Mouse (Mus musculus) midbrain, postnatal 0 days (tissue): ENCODE measurements at regions not wholly inside any gene's neighbourhood (a gene's known extent, or its start where the extent isn't known, plus 50 kb on each side); places are given as distances from the start of the nearest gene placed in this dataset.

ENCODE experiments used
- ATAC-seq: fragments of 200-750 bp; cut with Nextera tagmentation; 2 replicates; pipeline ENCODE4 v1.8.0; 2017; ENCODE audit warnings: moderate number of reproducible peaks, mild to moderate bottlenecking, moderate TSS enrichment, moderate library complexity; ENCODE audit not compliant: low FRiP score
- DNase-seq: peaks from one replicate; pipeline ENCODE4 v3.0.0-alpha.2; 2015; ENCODE audit warnings: low spot score
- H3K27ac ChIP-seq: fragments of 300-500 bp; sonication (generic); 2 replicates; pipeline ENCODE4 v1.5.1; 2014; ENCODE audit warnings: low read depth, mild to moderate bottlenecking, low read length, mixed read lengths
- H3K27me3 ChIP-seq: fragments of 300-500 bp; sonication (generic); 2 replicates; pipeline ENCODE4 v1.6.1; 2014; ENCODE audit warnings: low read length, control low read depth, mixed read lengths; ENCODE audit not compliant: insufficient read depth
- H3K36me3 ChIP-seq: fragments of 300-500 bp; sonication (generic); 2 replicates; pipeline ENCODE4 v1.6.1; 2014; ENCODE audit warnings: low read length, control low read depth, mixed read lengths; ENCODE audit not compliant: insufficient read depth
- H3K4me1 ChIP-seq: fragments of 300-500 bp; sonication (generic); 2 replicates; pipeline ENCODE4 v1.6.1; 2014; ENCODE audit warnings: mild to moderate bottlenecking, control low read depth, antibody characterized with exemption, low read length, mixed read lengths; ENCODE audit not compliant: insufficient read depth
- H3K4me2 ChIP-seq: fragments of 300-500 bp; sonication (generic); 2 replicates; pipeline ENCODE4 v1.6.1; 2014; ENCODE audit warnings: low read depth, mild to moderate bottlenecking, low read length, mixed read lengths; ENCODE audit not compliant: poor library complexity, severe bottlenecking
- H3K4me3 ChIP-seq: fragments of 300-500 bp; sonication (generic); 2 replicates; pipeline ENCODE4 v1.5.1; 2014; ENCODE audit warnings: low read depth, mild to moderate bottlenecking, low read length, moderate library complexity
- H3K9ac ChIP-seq: fragments of 300-500 bp; sonication (generic); replicated peaks from 2 replicates; pipeline ENCODE4 v1.6.1; 2014; ENCODE audit warnings: mild to moderate bottlenecking, low read length, moderate library complexity, mixed read lengths; ENCODE audit not compliant: poor library complexity, severe bottlenecking
- H3K9me3 ChIP-seq: fragments of 300-500 bp; sonication (generic); 2 replicates; pipeline ENCODE4 v1.6.1; 2016; ENCODE audit warnings: low read length, control low read depth
- CTCF ChIP-seq: IDR thresholded peaks from 2 replicates; pipeline ENCODE4 v1.5.1; 2016; ENCODE audit warnings: antibody characterized with exemption, mild to moderate bottlenecking
- WGBS: fragments of 180-500 bp; shearing (Covaris S2); extraction: QIAGEN DNeasy Blood & Tissue Kit; methylation state at CpG from one replicate; pipeline ENCODE4 v1.1.7; 2014; 5-methylcytosine and 5-hydroxymethylcytosine counted together

DNA sequence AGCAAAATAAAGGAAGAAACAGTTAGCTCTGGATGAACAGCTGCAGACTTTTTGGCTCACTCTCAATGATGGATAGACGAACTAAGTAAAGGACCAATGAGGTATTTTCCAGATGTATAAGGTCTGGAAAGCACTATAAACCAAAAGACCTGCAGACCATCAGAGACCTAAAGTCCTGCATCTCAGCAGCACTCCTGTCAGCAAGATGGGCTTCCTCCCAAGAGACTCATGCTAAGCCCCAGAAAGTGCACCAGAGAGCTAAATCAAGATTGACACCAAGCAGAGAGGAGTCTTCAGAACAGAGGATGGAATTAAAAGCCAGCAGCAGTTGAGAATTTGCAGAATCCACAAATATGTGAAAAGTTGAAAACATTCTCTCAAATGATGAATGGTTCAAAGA is 425.2 kb upstream of the Kdm8 start:
- Histone ChIP-seq H3K36me3 (no peaks in the 10 kb centered on the region), H3K9ac (no peak overlapping the region), H3K27me3 (no peaks in the 10 kb centered on the region), H3K9me3 (no peaks in the 10 kb centered on the region), H3K4me2 (no peak overlapping the region), H3K4me3 (no peak overlapping the region), H3K4me1 (no peaks in the 10 kb centered on the region), H3K27ac (no peak overlapping the region)
- no peak for ATAC-seq
- no peak for DNase-seq
- no peak for TF ChIP-seq CTCF
- 69% methylated on average over 1 of the region's 1 CpGs for WGBS

DNA sequence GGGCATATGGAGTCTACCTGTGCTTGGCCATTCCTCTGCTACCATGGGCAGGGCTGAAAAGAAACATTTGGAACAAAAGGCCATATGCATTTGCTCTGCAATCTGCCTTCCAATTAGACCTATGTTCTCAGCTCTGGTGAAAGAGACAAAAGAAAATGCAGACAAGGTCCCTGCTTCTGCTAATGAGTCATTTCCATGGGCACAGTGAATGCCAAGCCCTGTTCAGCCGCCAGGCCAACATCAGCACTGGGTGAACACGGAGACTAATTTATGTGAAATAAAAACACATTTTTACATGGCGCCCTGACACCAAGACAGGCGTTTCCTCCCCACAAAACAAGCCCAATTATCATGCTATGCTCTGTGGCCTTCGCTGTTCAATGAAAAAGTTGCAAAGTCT is 419.5 kb upstream of the Kdm8 start:
- WGBS, result 80% methylated on average over 5 of the region's 5 CpGs
- DNase-seq, result no peak
- no peak overlapping the region for H3K4me3 ChIP-seq

GRCm38 (mm10) chr7:125033778-125034177 is 410.7 kb upstream of the Kdm8 start:
- DNase-seq (no peak), ATAC-seq (no peak)
- no peak overlapping the region for H3K9ac ChIP-seq
- 87% methylated on average over 4 of the region's 4 CpGs for WGBS
- no peaks in the 10 kb centered on the region for H3K9me3 ChIP-seq
- no peaks in the 10 kb centered on the region for H3K27me3 ChIP-seq
- H3K4me1 ChIP-seq, result no peaks in the 10 kb centered on the region; the same call in 1 of the 2 replicates
- no peaks in the 10 kb centered on the region for H3K36me3 ChIP-seq
- no peak overlapping the region for H3K27ac ChIP-seq
- no peak for TF ChIP-seq CTCF
- H3K4me2 ChIP-seq, result no peak overlapping the region
- no peak overlapping the region for H3K4me3 ChIP-seq

More for the DNA sequence above, 419.5 kb upstream of the Kdm8 start:
- no peaks in the 10 kb centered on the region for H3K9me3 ChIP-seq
- no peak overlapping the region for H3K9ac ChIP-seq
- H3K4me1 ChIP-seq, result no peaks in the 10 kb centered on the region
- no peak for TF ChIP-seq CTCF
- H3K4me2 ChIP-seq, result no peak overlapping the region
- no peak for ATAC-seq
- H3K27me3 ChIP-seq, result no peaks in the 10 kb centered on the region
- no peaks in the 10 kb centered on the region for H3K36me3 ChIP-seq
- no peak overlapping the region for H3K27ac ChIP-seq

DNA sequence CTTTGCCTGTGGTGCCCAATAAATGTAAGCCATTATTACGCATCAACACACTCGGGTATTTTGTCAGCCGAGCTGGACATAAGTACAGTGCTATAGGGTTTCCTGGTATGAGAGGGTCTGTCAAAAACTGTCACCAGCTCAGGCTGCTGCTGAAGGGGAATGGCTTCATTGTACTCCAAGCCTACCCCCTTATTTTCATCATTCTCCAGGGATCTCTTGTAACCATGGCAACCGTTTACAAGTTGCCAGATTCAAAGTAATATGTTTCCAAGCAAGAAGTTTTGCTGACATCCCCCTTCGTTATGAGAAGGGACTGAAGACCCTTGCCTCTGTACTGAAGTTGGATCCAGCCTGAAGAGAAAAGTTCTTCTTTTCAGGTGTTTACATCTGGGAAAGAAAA is 410.3 kb upstream of the Kdm8 start:
- DNase-seq (peak; percentile 24), ATAC-seq (no peak)
- no peak overlapping the region for H3K4me3 ChIP-seq
- no peak overlapping the region for H3K9ac ChIP-seq
- 57% methylated on average over 5 of the region's 5 CpGs for WGBS
- H3K9me3 ChIP-seq, result no peaks in the 10 kb centered on the region
- H3K4me1 ChIP-seq, result no peaks in the 10 kb centered on the region; the same call in 1 of the 2 replicates
- H3K4me2 ChIP-seq, result no peak overlapping the region
- no peaks in the 10 kb centered on the region for H3K27me3 ChIP-seq
- H3K36me3 ChIP-seq, result no peaks in the 10 kb centered on the region
- H3K27ac ChIP-seq, result no peak overlapping the region
- TF ChIP-seq CTCF, result no peak

DNA sequence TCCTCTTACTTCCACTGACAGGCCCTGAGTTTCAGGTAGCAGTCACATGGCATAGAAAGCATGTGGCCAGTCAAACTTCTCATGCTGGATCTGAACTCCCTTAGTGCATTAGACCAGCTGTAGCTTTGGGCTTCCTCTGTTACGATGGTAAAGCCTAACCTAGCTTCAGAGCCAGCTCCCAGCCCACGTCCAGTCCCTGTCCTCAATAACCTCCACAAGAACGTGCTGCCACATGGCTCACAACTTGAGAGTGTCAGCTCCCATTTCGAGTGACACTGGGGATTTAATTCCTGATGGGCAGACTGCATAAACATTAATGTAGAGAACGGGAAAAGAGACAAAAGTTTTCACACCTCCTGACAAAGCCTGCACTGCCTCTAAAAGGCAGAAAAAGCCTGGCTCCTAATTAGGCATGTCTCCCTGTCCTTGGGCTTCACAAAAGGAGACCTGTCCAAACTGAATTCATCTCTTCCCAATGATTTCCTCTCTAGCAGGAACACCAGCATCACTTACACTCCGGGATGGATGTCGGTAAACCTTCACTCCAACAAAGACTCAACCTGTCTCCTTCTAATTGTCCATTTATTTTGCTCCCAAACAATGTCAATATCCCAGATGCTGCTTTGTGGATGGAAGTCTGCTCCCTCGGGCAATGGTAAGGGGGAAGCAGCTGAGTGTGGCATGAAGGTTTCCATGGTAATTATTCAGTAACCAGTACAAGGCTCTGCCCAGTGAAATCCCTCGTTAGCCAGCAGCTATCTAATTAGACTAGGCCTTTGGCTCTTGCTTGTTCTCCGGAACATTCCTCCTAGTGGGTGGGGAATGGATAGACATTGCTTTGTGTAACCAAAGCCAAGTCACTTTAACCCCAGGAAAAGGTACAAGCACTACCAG is 408.1 kb upstream of the Kdm8 start:
- H3K9me3 ChIP-seq, result no peaks in the 10 kb centered on the region
- no peak overlapping the region for H3K27ac ChIP-seq
- peak; percentile 70 for DNase-seq
- H3K4me1 ChIP-seq, result no peaks in the 10 kb centered on the region; the same call in 1 of the 2 replicates
- no peaks in the 10 kb centered on the region for H3K27me3 ChIP-seq
- H3K4me3 ChIP-seq, result no peak overlapping the region
- no peak for ATAC-seq
- WGBS, result 30% methylated on average over 10 of the region's 10 CpGs
- H3K4me2 ChIP-seq, result no peak overlapping the region
- H3K36me3 ChIP-seq, result no peaks in the 10 kb centered on the region
- no peak overlapping the region for H3K9ac ChIP-seq
- no peak for TF ChIP-seq CTCF

DNA sequence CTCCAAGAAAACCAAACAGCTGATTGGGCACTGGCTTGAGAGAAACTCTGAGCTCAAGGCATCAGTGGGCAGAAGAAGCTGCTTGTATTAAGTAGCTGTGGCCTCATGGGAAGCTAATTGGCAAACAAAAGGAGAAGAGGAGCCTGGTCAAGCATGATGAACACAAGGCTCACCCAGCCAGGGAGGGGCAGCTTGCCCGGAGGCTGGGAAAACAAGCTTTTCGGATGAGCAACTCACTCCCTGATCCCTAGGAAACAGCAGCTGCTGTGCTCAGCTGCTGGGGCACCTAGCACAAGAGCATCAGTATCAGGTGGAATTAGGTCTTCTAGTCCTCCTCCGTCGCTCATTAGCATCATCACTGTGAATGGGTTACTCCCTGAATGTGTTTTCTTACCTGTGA is 405.6 kb upstream of the Kdm8 start:
- no peak overlapping the region for H3K4me2 ChIP-seq
- no peaks in the 10 kb centered on the region; the same call in 1 of the 2 replicates for H3K4me1 ChIP-seq
- H3K4me3 ChIP-seq, result no peak overlapping the region
- WGBS, result 38% methylated on average over 4 of the region's 4 CpGs
- H3K9ac ChIP-seq, result no peak overlapping the region
- H3K36me3 ChIP-seq, result no peaks in the 10 kb centered on the region
- no peaks in the 10 kb centered on the region for H3K27me3 ChIP-seq
- no peak for TF ChIP-seq CTCF
- no peaks in the 10 kb centered on the region for H3K9me3 ChIP-seq
- DNase-seq (peak; percentile 74), ATAC-seq (no peak)
- no peak overlapping the region for H3K27ac ChIP-seq
